Mouse (Mus musculus): ENCODE data around the gene Tbc1d5. TPM values are rescaled to one million over a fixed set of nuclear protein-coding genes. Genes with fewer than 3 reads are reported as not detected.

Gene Tbc1d5
- polyA plus RNA-seq, 1 experiment from 2014 or later = 10.5 TPM

DNA sequence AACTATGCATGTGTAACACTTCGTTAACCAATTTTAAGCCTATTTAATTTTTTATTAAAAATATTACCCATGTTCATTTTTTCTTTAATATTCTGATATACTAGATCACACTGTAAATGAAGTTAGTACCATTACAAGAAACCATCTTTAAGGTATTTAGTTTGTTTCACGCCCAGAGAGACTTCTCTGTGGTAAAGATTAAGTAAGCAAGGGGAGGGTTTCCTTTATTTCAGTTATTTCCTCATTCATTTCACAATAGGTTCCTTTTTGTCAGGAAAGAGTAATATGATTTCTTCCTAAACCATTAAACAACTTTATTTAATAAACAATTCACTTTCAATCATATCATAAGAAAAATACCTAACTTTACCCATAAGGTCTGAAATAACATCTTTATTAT, 256.8 kb downstream of the Tbc1d5 start:
- ATAC-seq = no peak
- Histone ChIP-seq H3K27me3 (replicated peaks) (no peaks in the 10 kb centered on the region), H3K36me3 (no peaks in the 10 kb centered on the region), H3K9me3 (no peaks in the 10 kb centered on the region), H3K4me1 (replicated peaks) (no peaks in the 10 kb centered on the region), H3K9ac (no peak overlapping the region), H3K4me2 (replicated peaks) (no peak overlapping the region), H3K4me3 (replicated peaks) (no peak overlapping the region), H3K27ac (no peak overlapping the region)
- WGBS = 91% methylated on average over 2 of the region's 2 CpGs

DNA sequence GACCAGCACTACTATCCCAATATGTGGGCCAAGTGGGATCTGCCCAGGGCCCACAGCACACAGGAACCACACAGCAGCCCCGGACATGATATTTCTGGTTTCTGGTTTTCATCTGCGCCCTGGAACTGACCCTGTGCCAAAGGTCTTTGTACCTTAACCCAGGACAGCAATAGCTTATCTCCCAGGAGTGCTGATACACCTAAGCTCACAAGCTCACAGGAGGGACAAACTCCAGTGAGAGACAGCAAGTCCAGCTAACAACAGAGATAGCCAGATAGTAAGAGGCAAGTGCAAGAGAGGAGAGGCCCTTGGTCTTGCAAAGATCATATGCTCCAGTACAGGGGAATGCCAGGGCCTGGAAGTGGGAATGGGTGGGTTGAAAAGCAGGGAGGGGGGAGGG, 263.9 kb downstream of the Tbc1d5 start:
- ATAC-seq = peak; percentile 39; the same call in 1 of the 2 replicates
- Histone ChIP-seq H3K4me3 (replicated peaks) (no peak overlapping the region), H3K9ac (no peak overlapping the region), H3K4me2 (replicated peaks) (no peak overlapping the region), H3K36me3 (no peaks in the 10 kb centered on the region), H3K9me3 (no peaks in the 10 kb centered on the region), H3K27ac (no peak overlapping the region), H3K4me1 (replicated peaks) (no peaks in the 10 kb centered on the region), H3K27me3 (replicated peaks) (no peaks in the 10 kb centered on the region)
- WGBS = 95% methylated on average over 2 of the region's 2 CpGs

DNA sequence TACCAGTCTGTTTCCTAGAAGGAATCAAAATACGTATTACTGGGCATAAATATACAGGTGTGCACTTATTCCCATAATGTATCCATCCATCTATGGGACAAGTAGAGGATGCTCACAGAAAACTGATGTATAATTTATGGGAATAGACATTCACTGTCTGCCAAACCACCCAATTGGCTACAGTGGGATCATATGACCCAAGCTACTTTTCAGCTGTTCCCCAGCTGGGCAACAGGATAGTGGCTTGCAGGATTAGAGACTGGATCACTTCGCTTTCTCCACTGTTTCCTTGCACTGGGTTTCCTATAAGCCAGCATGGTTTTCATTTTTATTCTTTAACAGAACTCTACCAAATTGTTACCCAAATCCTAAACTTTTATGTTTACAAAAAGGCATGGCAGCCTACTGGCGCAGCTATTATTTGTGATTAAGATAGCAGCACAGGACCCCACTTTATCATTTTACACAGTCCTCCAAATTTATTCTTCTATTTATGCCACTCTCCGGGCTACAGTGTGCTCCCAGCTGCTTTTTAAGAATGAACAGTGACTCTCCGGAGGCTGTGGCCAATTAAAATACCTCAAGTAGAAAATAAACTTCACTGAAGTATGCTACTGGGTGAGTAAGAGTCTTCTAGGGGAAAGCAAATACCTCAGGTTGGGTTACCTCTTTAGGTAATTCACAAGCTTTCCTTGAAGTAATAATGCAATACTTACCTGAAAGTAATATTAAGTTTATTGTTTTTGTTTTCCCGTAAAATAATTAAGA, 270.4 kb downstream of the Tbc1d5 start:
- Histone ChIP-seq H3K4me3 (replicated peaks) (no peak overlapping the region), H3K4me1 (replicated peaks) (no peaks in the 10 kb centered on the region), H3K9ac (no peak overlapping the region), H3K4me2 (replicated peaks) (no peak overlapping the region), H3K27ac (no peak overlapping the region), H3K9me3 (no peaks in the 10 kb centered on the region), H3K27me3 (replicated peaks) (no peaks in the 10 kb centered on the region), H3K36me3 (no peaks in the 10 kb centered on the region)
- ATAC-seq = no peak
- 72% methylated on average over 6 of the region's 6 CpGs for WGBS

DNA sequence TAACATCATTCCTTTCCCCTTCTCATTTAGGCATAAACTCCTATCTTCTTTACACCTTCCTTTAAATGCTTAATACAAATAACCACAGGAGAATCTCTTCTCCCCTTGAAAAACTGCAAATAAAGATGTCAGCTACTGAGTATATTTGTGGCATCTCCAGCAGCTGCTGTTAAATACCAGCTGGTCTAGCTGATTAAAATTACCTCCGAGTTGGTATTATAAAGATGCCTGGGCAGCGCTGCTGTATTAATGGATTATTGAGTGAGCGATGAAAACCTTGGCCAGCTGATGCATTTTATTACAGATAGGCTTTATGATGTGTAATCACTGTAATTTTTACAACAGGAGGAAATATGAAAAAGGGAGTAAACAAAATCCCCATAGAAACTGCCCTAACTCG, 271.0 kb downstream of the Tbc1d5 start:
- H3K27ac ChIP-seq = no peak overlapping the region
- no peaks in the 10 kb centered on the region for H3K36me3 ChIP-seq
- 75% methylated on average over 4 of the region's 4 CpGs for WGBS
- H3K4me2 ChIP-seq (replicated peaks) = no peak overlapping the region
- H3K27me3 ChIP-seq (replicated peaks) = no peaks in the 10 kb centered on the region
- H3K4me3 ChIP-seq (replicated peaks) = no peak overlapping the region
- no peaks in the 10 kb centered on the region for H3K9me3 ChIP-seq
- no peak overlapping the region for H3K9ac ChIP-seq
- no peak for ATAC-seq
- no peaks in the 10 kb centered on the region for H3K4me1 ChIP-seq (replicated peaks)

DNA sequence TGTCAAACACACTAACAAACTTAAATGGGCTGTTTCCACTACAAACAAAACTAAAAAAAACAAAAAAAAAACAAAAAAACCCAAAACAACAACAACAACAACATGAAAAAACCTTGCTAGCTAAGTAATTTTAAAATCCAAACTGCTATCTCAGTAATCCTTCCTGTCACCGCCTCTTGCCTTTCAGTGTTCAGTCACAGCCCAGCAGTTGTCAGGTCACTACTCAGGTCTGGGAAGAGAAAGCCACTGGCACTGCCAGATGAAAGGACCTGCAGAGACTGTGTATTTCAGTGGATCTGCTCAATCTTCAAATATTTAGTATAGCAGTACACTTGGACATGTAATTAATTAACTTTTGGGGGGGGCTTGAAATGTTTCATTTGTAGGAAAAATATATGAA, 272.5 kb downstream of the Tbc1d5 start:
- ATAC-seq = no peak
- H3K4me1 ChIP-seq (replicated peaks) = no peaks in the 10 kb centered on the region
- no peak overlapping the region for H3K4me2 ChIP-seq (replicated peaks)

DNA sequence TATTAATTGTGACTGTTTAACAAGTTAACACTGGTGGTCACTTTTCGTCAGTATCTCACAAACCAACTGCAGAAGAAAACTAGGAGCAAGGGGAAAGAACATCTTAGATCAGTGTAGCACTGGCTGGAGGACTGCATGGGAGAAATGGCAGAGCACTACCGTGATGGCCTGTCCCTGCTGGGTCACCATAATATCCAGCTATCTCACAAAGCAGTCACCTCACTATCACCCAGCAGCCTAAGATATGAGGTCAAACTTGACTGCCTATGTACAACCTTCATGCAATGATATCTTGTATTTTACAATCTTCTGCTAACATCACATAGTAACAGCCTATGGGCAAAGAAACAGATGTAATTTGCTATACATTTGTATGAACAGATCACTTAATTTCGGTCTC, 274.7 kb downstream of the Tbc1d5 start:
- H3K4me3 ChIP-seq (replicated peaks) = no peak overlapping the region
- ATAC-seq = no peak
- no peaks in the 10 kb centered on the region for H3K27me3 ChIP-seq (replicated peaks)
- H3K9ac ChIP-seq = no peak overlapping the region
- H3K27ac ChIP-seq = no peak overlapping the region
- H3K4me2 ChIP-seq (replicated peaks) = no peak overlapping the region
- no peaks in the 10 kb centered on the region for H3K4me1 ChIP-seq (replicated peaks)
- H3K36me3 ChIP-seq = no peaks in the 10 kb centered on the region
- no peaks in the 10 kb centered on the region for H3K9me3 ChIP-seq
- WGBS = 82% methylated on average over 3 of the region's 3 CpGs

More for the DNA sequence above, 272.5 kb downstream of the Tbc1d5 start:
- H3K4me3 ChIP-seq (replicated peaks) = no peak overlapping the region
- no peak overlapping the region for H3K9ac ChIP-seq
- no peaks in the 10 kb centered on the region for H3K27me3 ChIP-seq (replicated peaks)
- no peaks in the 10 kb centered on the region for H3K36me3 ChIP-seq
- WGBS = 66% methylated on average over 1 of the region's 1 CpGs
- H3K27ac ChIP-seq = no peak overlapping the region
- H3K9me3 ChIP-seq = no peaks in the 10 kb centered on the region

DNA sequence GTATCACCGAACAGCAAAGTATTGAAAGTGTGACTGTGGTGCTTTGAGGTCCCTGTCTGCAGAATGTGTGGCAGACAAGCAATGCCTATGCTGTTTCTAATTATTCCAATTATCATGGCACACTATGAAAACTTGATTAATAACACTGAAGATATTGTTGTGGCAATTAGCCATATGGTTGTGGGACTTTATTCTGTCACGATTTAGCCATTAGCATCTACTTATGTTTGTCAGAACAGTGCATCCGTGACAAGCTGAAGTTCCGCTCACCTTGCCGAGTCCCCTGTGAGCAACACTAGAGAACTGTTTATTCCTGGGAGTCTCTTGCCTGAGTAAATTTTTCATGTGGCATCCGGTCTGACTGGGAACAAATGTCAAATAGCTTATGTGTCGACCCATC, 281.3 kb downstream of the Tbc1d5 start:
- H3K9me3 ChIP-seq = no peaks in the 10 kb centered on the region
- no peak for ATAC-seq
- no peaks in the 10 kb centered on the region for H3K36me3 ChIP-seq
- H3K27me3 ChIP-seq (replicated peaks) = no peaks in the 10 kb centered on the region
- no peak overlapping the region for H3K4me2 ChIP-seq (replicated peaks)
- no peak overlapping the region for H3K4me3 ChIP-seq (replicated peaks)
- 78% methylated on average over 7 of the region's 7 CpGs for WGBS
- H3K27ac ChIP-seq = no peak overlapping the region
- H3K9ac ChIP-seq = no peak overlapping the region
- H3K4me1 ChIP-seq (replicated peaks) = no peaks in the 10 kb centered on the region

DNA sequence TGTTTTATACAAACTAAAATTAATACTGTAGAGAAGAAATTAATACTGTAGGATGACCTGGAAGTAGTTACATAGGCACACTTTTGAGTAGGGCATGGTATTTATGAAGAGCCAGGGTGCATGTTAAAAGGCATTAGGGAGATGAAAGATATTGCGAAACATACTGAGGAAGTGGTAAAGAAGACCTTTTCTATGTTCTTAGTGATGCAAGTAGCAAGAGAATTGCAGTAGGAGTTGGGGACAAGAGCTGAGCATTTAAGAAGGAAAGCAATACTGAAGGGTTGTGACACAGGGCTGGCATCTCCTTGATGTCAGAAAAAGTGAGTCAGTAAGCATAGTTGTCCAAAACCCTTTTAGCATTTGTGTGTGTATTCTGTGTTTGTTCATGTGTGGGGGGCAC, 289.7 kb downstream of the Tbc1d5 start:
- WGBS = 95% methylated on average over 1 of the region's 1 CpGs
- Histone ChIP-seq H3K27ac (no peak overlapping the region), H3K4me2 (replicated peaks) (no peak overlapping the region), H3K36me3 (no peaks in the 10 kb centered on the region), H3K9me3 (no peaks in the 10 kb centered on the region), H3K4me3 (replicated peaks) (no peak overlapping the region), H3K9ac (no peak overlapping the region), H3K4me1 (replicated peaks) (no peaks in the 10 kb centered on the region), H3K27me3 (replicated peaks) (no peaks in the 10 kb centered on the region)
- ATAC-seq = no peak

DNA sequence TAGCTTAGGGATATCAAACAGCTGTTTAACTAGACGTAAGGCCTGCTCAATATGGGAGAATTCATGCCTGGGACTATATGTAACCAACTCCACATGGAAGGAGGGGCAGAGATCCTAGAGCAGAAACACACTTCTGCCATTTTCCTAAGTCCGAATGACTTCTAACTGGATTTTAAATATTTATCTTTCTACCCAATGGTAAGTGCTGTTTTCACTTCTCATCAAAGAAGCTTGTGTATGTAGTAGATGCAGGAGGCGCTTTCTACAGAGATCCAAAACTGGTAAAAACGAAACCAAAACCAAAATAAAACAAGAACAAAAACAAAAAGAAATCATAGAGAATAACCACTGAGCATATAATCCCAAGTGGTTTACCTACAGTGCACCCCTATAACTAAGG, 299.2 kb downstream of the Tbc1d5 start:
- Histone ChIP-seq H3K9ac (no peak overlapping the region), H3K36me3 (no peaks in the 10 kb centered on the region), H3K4me3 (replicated peaks) (no peak overlapping the region), H3K4me1 (replicated peaks) (no peaks in the 10 kb centered on the region), H3K4me2 (replicated peaks) (no peak overlapping the region), H3K27me3 (replicated peaks) (no peaks in the 10 kb centered on the region), H3K9me3 (no peaks in the 10 kb centered on the region), H3K27ac (no peak overlapping the region)
- WGBS = 79% methylated on average over 4 of the region's 4 CpGs
- ATAC-seq = no peak

DNA sequence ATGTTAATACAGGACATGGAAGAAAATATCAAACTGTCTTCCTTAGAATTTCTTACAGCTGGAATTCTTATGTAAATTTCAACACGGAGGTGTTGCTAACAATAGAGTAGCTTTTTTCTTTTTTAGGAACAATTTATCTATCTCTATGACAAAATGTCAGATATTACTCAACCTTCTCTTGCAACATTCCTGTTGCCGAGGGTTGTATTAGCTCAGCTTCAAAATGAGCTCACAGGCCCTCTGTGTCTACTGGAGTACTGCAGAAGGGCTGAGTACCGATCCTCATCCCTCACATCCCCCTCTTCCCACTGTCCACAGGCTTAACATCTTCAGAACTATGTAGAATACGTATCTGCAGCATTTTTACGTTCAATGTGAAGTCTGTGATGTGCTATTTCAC, 302.7 kb downstream of the Tbc1d5 start:
- no peaks in the 10 kb centered on the region for H3K4me1 ChIP-seq (replicated peaks)
- no peak for ATAC-seq
- no peaks in the 10 kb centered on the region for H3K36me3 ChIP-seq
- H3K27ac ChIP-seq = no peak overlapping the region
- H3K4me2 ChIP-seq (replicated peaks) = no peak overlapping the region
- H3K27me3 ChIP-seq (replicated peaks) = no peaks in the 10 kb centered on the region
- no peak overlapping the region for H3K4me3 ChIP-seq (replicated peaks)
- H3K9me3 ChIP-seq = no peaks in the 10 kb centered on the region
- WGBS = 83% methylated on average over 5 of the region's 5 CpGs
- H3K9ac ChIP-seq = no peak overlapping the region

DNA sequence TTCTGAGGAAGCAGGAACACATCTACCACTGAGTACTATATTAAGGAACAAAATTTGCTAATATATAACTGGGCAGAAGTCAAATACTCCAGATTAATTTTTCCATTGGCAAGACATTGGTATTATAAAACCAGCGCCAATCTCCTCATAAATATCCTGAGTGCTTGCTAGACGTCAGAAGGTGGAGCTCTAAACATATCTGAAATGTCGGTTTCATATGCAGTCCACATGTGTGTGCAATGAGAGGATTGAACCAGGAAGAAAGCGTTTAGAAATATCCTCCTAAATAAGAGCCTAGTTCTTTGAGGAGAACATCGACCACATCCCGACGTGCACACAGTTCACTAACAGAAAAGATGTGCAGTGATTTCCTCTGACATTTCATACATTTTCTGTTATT, 305.1 kb downstream of the Tbc1d5 start:
- no peak overlapping the region for H3K27ac ChIP-seq
- no peak overlapping the region for H3K4me2 ChIP-seq (replicated peaks)
- H3K9me3 ChIP-seq = no peaks in the 10 kb centered on the region
- H3K36me3 ChIP-seq = no peaks in the 10 kb centered on the region
- 73% methylated on average over 7 of the region's 7 CpGs for WGBS
- no peaks in the 10 kb centered on the region for H3K4me1 ChIP-seq (replicated peaks)
- no peak for ATAC-seq
- H3K4me3 ChIP-seq (replicated peaks) = no peak overlapping the region
- H3K27me3 ChIP-seq (replicated peaks) = no peaks in the 10 kb centered on the region
- no peak overlapping the region for H3K9ac ChIP-seq

DNA sequence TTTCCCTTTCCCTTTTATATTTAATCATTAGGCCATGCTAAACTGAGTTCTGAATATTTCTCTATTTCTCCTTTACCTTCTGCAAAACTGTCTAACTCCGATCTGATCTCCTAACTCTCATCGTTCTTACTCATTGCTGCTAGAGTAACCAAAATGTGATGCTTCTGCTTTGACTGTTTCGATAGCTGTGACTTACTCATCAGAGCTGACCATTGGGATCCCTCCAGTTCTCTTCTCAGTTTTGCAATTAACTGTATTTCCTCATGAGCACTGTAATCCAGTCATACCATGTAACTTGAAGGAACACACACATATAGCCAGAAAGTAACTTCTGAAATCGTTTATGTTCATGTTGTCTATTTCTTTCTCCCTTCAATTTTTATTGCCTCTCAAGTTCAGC, 306.6 kb downstream of the Tbc1d5 start:
- H3K27me3 ChIP-seq (replicated peaks) = no peaks in the 10 kb centered on the region
- H3K4me1 ChIP-seq (replicated peaks) = no peaks in the 10 kb centered on the region
- no peak overlapping the region for H3K9ac ChIP-seq
- no peak for ATAC-seq
- no peaks in the 10 kb centered on the region for H3K36me3 ChIP-seq
- H3K4me3 ChIP-seq (replicated peaks) = no peak overlapping the region
- no peaks in the 10 kb centered on the region for H3K9me3 ChIP-seq
- 83% methylated on average over 4 of the region's 4 CpGs for WGBS
- H3K27ac ChIP-seq = no peak overlapping the region
- no peak overlapping the region for H3K4me2 ChIP-seq (replicated peaks)

DNA sequence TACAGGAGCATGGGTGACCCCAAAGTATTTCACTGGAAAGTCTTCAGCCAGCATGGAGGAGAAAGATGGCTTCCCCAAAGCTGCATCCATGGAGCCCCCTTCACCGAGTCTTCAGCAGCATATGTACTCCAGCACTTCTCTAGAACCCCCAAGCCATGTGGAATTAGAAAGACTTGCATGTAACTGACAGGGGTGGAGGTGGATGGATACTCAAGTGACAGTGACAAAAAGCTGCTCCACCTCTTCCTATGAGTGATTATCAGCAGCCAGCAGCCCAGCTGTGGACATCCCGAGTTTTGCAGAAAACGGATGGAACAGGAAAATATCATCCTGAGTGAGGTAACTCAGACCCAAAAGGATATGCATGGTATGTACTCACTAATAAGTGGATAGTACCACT, 311.9 kb downstream of the Tbc1d5 start:
- Histone ChIP-seq H3K4me3 (replicated peaks) (no peak overlapping the region), H3K27ac (no peak overlapping the region), H3K9ac (no peak overlapping the region), H3K9me3 (no peaks in the 10 kb centered on the region), H3K27me3 (replicated peaks) (no peaks in the 10 kb centered on the region), H3K4me2 (replicated peaks) (no peak overlapping the region), H3K4me1 (replicated peaks) (no peaks in the 10 kb centered on the region), H3K36me3 (no peaks in the 10 kb centered on the region)
- 91% methylated on average over 3 of the region's 3 CpGs for WGBS
- no peak for ATAC-seq
